Mouse (Mus musculus): ENCODE results near the gene Sorcs3. TPM values are rescaled to one million over a fixed set of nuclear protein-coding genes. Genes with fewer than 3 reads are reported as not detected.

Gene Sorcs3
- total RNA-seq, 2 experiments from 2014 or later = not detected

- no peak for ATAC-seq (ENCODE audit: poor library complexity, severe bottlenecking)
Observed at GRCm38 (mm10) chr19:48686369-48686768, 480.5 kb downstream of the Sorcs3 start.

DNA sequence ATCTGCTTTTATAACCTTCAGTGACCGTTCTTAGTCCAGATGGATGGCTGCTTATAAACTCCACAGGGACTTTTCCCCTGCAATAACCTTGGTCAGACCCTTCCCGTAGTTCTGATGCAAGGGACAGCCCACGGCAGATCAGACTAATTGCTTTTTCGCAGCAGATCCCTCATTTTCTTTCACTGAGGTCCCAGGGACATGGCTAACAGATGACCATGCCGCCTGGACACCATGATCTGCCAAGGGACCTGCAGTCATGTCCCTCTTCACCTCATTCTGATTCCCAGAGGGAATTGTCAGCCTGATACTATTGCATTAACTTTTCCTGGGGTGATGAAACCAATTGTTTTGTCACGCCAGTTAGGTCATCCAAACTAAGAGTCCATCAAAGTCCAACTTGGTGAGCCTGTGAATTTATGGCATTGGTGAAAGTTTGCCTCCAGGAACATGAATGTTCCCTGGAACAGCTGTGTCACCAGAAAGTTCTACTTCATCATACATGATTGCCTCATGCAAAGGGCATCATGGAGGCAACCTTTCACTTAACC, 494.4 kb downstream of the Sorcs3 start:
- ATAC-seq (ENCODE audit: poor library complexity, severe bottlenecking) = no peak

DNA sequence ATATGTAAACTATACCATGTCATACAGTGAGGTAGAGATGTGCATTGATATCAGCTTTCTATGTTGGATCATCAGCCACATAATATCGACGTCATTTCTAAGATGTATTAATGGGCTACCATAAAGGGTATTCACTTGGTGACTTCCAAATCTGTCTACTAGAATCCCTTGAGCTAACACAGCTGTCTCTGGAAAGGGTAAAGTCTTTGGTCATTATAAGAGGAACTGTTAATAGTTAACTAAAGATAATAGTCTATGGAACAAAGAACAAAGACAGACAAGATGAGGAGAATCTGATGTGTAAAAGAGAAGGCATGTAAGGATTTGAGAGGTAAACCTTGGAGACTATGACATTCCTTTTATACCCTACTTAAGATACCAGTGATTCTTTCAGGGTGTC, 497.9 kb downstream of the Sorcs3 start:
- no peak for ATAC-seq (ENCODE audit: poor library complexity, severe bottlenecking)

GRCm38 (mm10) chr19:48706267-48706923, 500.6 kb downstream of the Sorcs3 start:
- ATAC-seq (ENCODE audit: poor library complexity, severe bottlenecking) = no peak

- no peak for ATAC-seq (ENCODE audit: poor library complexity, severe bottlenecking)
Observed at GRCm38 (mm10) chr19:48706924-48707320, 501.1 kb downstream of the Sorcs3 start.

DNA sequence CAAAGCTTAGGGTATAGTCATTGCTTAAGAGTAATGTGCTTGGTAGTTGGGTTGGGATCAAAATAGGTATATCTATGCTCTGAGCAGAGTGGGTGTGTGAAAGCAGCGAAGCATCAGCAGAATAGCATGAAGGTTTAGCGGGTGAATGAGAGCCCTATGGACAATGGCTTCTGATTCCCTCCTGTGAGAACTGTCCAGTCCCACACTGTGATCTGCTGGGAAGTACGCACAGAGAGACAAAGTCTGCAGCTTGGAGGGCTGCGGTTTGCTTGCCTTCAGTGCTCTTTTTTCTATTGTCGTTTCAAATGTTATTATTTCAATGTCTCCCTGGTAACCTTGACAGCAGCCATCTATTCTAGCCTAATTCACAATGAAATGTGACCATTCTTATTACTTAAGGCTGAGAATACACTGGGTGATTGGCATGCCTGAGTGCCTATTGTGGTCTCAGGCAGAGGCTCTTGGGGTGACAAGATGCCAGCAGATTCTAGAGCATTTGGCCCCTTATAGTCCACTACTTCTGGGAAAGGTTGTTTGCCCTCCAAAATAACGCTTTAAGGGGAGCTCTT, 520.1 kb downstream of the Sorcs3 start:
- ATAC-seq (ENCODE audit: poor library complexity, severe bottlenecking) = no peak

DNA sequence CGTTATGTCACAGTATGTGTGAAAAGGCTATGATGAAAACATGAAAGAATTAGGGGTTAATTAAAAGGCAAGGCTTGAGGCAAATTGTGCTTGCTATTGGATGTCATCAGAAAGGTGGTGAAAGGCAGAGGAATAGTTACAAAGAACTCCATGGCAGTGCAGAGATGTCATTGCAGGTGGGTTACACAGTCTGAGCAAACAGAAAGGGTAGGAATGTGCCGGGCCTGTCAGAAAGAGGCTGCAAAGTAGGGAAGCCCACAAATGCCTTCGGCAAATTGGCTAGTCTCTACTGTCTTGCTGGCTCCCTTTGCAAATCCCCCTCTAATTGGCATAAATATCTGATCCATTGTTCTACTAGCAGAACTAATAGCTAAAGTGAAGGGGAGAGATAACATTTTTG, 521.2 kb downstream of the Sorcs3 start:
- ATAC-seq (ENCODE audit: poor library complexity, severe bottlenecking) = no peak

DNA sequence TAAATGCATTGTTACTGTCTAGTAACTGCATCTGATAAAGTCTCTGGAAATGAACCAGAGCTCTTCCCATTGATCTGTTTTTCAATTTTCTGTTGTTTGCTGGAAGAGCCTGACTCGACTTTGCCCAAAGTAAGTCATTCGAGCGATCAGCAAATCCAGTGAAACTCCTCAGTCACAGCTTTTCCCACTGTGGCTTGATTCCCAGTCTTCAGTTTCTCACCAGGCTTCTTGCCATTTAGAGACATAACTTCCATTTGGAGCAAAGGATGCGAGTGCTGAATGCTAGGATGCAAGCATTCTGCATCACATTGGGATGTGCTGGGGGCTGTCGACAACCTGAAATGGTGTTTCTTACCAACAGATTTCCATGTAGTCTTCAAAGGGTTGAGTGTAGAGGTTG, 521.8 kb downstream of the Sorcs3 start:
- no peak for ATAC-seq (ENCODE audit: poor library complexity, severe bottlenecking)

GRCm38 (mm10) chr19:48731731-48732130, 525.9 kb downstream of the Sorcs3 start:
- no peak for ATAC-seq (ENCODE audit: poor library complexity, severe bottlenecking)

- ATAC-seq (ENCODE audit: poor library complexity, severe bottlenecking) = no peak
Observed at GRCm38 (mm10) chr19:48734370-48734769, 528.5 kb downstream of the Sorcs3 start.

DNA sequence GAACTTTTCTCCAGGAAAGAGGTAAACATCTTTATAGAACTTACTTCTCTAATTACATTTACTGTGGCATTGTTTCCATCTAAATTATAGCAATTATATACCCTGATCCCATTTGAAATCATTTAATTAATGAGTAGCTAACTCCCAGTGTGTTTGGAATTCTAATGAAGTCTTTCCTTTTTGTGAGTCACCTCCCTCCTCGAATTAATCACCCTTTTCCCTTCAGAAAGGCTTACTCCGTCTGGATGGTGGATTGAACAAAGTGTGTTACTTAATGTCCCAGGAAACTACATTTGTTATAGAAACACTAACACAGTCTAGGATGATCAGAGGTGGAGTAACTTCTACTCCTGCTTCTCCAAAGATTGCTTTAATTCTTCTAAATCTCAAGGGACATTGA, 531.7 kb downstream of the Sorcs3 start:
- ATAC-seq (ENCODE audit: poor library complexity, severe bottlenecking) = no peak

- ATAC-seq (ENCODE audit: poor library complexity, severe bottlenecking) = no peak
Observed at GRCm38 (mm10) chr19:48755156-48755555, 549.3 kb downstream of the Sorcs3 start.

DNA sequence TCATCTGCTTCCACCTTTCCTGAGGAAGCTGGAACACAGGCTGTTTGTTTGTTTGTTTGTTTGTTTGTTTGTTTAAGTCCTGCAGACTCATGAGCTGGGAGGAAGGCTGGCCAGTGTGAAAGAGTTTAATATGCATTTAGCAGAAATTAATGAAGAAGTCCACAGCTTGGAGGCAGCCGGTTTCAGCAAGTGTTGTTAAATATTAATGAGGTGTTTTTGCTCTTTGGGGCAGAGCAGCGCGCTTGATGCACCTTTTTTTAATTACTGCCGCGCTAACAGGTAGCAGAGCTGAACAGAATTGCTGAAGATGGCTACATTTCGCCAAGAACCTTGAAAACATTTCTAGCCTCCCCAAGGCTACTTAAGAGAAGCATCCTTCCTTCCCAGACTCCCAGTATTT, 551.0 kb downstream of the Sorcs3 start:
- ATAC-seq (ENCODE audit: poor library complexity, severe bottlenecking) = no peak

- ATAC-seq (ENCODE audit: poor library complexity, severe bottlenecking) = no peak
Observed at GRCm38 (mm10) chr19:48766524-48766923, 560.7 kb downstream of the Sorcs3 start.

DNA sequence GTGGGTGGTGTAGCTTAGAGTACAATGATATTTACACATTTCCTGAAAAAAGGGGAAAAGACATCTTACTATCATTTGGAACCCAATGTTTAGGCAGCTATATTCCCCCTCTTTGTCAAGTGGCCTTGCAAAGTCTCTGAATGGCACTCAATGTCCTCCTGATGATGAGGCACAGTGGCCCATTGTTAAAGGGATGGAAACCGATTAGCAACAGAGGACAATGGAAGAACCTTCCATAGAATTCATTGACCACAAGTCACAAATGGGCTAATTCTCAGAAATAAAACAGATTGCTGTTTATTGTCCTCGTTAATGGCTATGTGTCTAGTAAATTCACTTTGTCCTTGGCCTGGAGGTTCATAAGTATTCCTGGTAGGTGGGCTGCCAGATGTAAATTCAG, 565.7 kb downstream of the Sorcs3 start:
- ATAC-seq (ENCODE audit: poor library complexity, severe bottlenecking) = no peak

DNA sequence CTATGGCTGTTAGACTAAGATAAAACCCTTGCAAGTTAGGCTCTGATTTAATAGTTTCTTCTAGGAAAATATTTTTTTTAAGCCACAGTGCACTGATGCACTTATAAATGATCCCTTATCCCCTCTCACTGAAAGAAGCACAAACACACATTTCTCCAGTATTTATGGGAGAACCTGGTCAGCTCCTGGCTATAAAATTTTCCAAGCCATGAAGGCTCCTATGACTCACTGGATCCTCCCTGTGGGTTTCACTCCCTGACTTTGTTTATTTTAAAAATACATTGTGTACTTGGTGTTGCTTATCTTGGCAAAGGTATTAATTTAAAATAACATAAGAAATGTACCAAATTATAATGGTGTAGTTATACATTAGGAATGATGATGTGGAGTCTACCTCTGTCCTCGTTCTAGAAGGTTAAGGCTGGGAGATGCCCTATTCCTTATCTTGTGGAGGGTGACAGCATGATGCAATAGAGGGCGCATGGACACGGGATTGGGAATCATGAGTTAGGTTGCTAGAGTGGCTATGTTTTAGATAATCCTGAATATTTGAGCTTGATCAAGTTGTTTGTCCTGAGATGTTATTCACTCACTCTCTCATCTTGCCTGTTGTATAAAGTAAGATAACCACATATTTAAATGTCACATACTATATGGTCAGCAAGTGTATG, 573.4 kb downstream of the Sorcs3 start:
- ATAC-seq (ENCODE audit: poor library complexity, severe bottlenecking) = no peak

DNA sequence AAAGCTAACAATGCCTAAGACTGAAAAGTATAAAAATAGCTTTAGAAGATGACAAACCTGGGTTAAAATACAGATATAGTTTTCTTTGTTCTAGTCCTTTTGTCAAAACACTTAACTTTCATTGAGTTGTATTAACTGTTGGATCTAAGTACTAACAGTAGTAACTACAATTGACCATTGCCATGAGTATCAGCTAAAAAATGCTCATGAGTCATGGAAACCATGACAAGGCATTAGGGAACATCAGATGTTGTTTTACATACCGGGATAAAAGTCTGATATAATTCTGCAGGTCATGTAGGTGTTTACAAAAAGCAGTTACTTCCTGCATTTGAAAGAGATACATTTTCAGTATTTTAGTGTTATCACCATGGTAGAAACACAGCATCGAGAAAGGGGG, 575.0 kb downstream of the Sorcs3 start:
- ATAC-seq (ENCODE audit: poor library complexity, severe bottlenecking) = no peak

GRCm38 (mm10) chr19:48782024-48782721, 576.3 kb downstream of the Sorcs3 start:
- no peak for ATAC-seq (ENCODE audit: poor library complexity, severe bottlenecking)

DNA sequence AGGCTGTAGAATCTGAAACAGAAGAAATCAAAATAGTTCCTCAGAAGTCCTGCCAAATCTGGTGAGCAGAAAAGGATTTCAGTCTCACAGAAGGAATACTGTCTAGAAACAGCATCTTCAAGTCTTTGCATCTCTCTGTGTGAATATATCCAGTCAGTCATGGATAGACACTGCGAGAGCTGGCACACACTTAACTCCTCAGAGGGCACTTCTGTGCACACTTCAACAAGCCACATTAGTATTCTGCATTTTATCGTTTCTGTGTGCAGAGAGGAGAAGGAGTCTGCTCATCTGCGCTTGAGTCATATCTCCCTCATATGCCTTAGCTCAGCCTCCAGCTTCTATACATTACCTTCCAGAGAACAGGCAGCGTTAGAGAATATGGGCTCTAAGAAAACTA, 581.4 kb downstream of the Sorcs3 start:
- no peak for ATAC-seq (ENCODE audit: poor library complexity, severe bottlenecking)

DNA sequence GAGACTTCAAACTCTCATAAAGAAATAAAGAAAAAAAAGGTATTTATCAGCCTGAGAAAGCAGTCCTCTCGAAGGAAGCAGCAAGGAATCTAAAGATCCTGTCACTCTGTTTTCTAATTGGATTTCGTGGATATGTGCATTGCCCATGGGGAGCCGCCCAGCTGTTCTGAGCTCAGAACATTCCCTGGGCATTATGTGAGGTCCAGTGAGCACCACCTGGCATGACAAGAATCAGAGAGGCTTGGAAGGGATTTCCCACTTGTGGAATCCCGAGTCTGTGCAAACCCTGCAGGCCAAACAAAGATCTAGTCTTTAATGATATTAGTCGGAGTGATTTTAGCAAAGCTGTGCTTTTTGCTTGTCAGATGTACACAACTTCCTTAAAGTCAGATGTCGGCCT, 598.7 kb downstream of the Sorcs3 start:
- no peak for ATAC-seq (ENCODE audit: poor library complexity, severe bottlenecking)

DNA sequence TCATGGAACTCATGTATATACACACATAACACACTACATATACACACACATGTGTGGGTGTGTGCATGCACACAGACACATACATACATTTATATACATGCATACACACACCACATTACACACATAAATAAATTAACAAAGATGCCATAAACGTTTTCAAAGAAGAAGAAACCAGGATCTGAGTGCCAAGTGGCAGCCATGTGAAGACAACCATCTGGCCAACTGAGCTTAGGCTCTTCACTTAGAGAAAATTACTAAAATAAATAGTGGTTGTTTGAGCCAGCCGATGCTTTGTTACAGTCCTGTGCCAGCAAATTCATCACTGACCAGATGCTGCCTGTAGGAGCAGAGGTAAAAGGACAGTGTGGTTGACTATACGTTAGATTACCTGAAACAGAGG, 605.7 kb downstream of the Sorcs3 start:
- ATAC-seq (ENCODE audit: poor library complexity, severe bottlenecking) = no peak

DNA sequence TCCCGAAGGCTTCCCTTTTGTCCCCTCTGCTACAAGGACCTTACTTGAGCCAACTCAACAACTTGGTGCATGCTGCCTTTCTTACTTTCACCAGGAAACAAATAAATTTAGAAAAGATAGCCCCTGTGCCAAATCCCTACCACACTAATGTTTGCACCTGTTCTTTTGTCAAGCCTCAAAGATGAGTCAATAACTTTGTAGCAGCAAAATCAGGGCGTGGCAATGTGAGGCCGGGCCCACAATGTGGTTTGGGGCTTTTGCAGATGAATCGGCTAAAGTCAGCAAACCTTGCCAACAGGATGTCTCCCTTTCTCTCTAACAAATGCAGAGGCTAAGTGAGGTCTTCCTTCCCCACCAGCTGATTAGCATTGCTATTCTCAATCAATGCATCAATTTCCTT, 608.0 kb downstream of the Sorcs3 start:
- ATAC-seq (ENCODE audit: poor library complexity, severe bottlenecking) = no peak
